Mouse (Mus musculus): ENCODE data around the gene Adcy6. TPM values are rescaled to one million over a fixed set of nuclear protein-coding genes. Genes with fewer than 3 reads are reported as not detected.

Adcy6 gene
- 9.0 and 9.5 TPM in 2 replicates for polyA plus RNA-seq (2015; fragmentation: Nextera tagmentation; extraction: Ambion mirVana)

GRCm38 (mm10) chr15:98609331-98610130 lies at the start of gene Adcy6:
Gene Adcy6 (minus strand): TSS chr15:98610076.
- TF ChIP-seq EP300 (optimal IDR thresholded peaks at IDR 0.05) = peak; percentile 62
- TF ChIP-seq CTCF (IDR thresholded peaks at IDR 0.05; ENCODE audit: low read depth) = no peak
- Histone ChIP-seq H3K27me3 (ENCODE audit: control insufficient read depth, insufficient read depth, low read length) (no peaks in the 10 kb centered on the region), H3K4me2 (replicated peaks; ENCODE audit: low read depth) (peak within 1 kb of the TSS; percentile 92), H3K4me3 (ENCODE audit: low read depth, low read length) (peak within 1 kb of the TSS; percentile 91), H3K27ac (replicated peaks) (peak within 1 kb of the TSS; percentile 97), H3K9ac (ENCODE audit: low read length) (peak within 1 kb of the TSS; percentile 92), H3K4me1 (replicated peaks; ENCODE audit: control insufficient read depth, insufficient read depth) (no peaks in the 10 kb centered on the region), H3K36me3 (ENCODE audit: control insufficient read depth, insufficient read depth, low read length) (no peaks in the 10 kb centered on the region), H3K9me3 (ENCODE audit: control insufficient read depth, low read length) (no peaks in the 10 kb centered on the region)
- under 1% methylated on average over 56 of the region's 75 CpGs for WGBS
- peak; percentile 93 for DNase-seq (ENCODE audit: low spot score)
- ATAC-seq (ENCODE audit: low FRiP score, low TSS enrichment) = peak; percentile 87

GRCm38 (mm10) chr15:98656982-98657751 lies 47.3 kb upstream of the Adcy6 start:
- H3K36me3 ChIP-seq (ENCODE audit: control insufficient read depth, insufficient read depth, low read length) = peaks cover 33% of the 10 kb centered on the region
- H3K9ac ChIP-seq (ENCODE audit: low read length) = no peak overlapping the region
- DNase-seq (ENCODE audit: low spot score) = no peak
- WGBS = 74% methylated on average over 15 of the region's 15 CpGs
- no peak for ATAC-seq (ENCODE audit: low FRiP score, low TSS enrichment)
- H3K9me3 ChIP-seq (ENCODE audit: control insufficient read depth, low read length) = no peaks in the 10 kb centered on the region
- H3K27ac ChIP-seq (replicated peaks) = no peak overlapping the region
- TF ChIP-seq EP300 (optimal IDR thresholded peaks at IDR 0.05) (no peak), CTCF (IDR thresholded peaks at IDR 0.05; ENCODE audit: low read depth) (peak; percentile 53)
- H3K4me1 ChIP-seq (replicated peaks; ENCODE audit: control insufficient read depth, insufficient read depth) = no peaks in the 10 kb centered on the region
- H3K4me3 ChIP-seq (ENCODE audit: low read depth, low read length) = no peak overlapping the region
- no peak overlapping the region for H3K4me2 ChIP-seq (replicated peaks; ENCODE audit: low read depth)
- no peaks in the 10 kb centered on the region for H3K27me3 ChIP-seq (ENCODE audit: control insufficient read depth, insufficient read depth, low read length)

DNA sequence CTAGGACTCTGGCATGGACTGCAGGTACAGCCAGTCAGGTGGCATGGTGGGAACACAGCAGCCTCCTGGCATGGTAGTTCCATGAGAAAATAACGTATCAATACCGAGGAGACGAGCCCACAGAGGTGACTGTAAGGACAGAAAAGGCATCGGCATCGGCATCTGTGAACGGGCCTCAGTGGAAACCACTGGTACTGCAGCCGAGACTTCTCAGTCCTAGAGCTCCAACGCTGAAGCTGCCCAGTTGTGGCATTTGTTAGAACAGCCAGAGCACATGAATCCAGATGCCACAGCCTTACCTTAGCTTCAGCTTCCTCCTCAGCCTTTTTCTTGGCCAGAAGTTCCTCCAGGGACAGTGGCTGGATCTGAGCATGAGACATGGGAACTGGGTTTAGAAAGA lies 42.3 kb upstream of the Adcy6 start:
- Histone ChIP-seq H3K9me3 (ENCODE audit: control insufficient read depth, low read length) (no peaks in the 10 kb centered on the region), H3K27me3 (ENCODE audit: control insufficient read depth, insufficient read depth, low read length) (no peaks in the 10 kb centered on the region), H3K4me1 (replicated peaks; ENCODE audit: control insufficient read depth, insufficient read depth) (no peaks in the 10 kb centered on the region), H3K9ac (ENCODE audit: low read length) (no peak overlapping the region), H3K4me2 (replicated peaks; ENCODE audit: low read depth) (no peak overlapping the region), H3K4me3 (ENCODE audit: low read depth, low read length) (no peak overlapping the region), H3K27ac (replicated peaks) (no peak overlapping the region), H3K36me3 (ENCODE audit: control insufficient read depth, insufficient read depth, low read length) (peaks cover 58% of the 10 kb centered on the region)
- DNase-seq (ENCODE audit: low spot score) (no peak), ATAC-seq (ENCODE audit: low FRiP score, low TSS enrichment) (no peak)
- TF ChIP-seq EP300 (optimal IDR thresholded peaks at IDR 0.05) = no peak
- no peak for TF ChIP-seq CTCF (IDR thresholded peaks at IDR 0.05; ENCODE audit: low read depth)
- WGBS = 94% methylated on average over 8 of the region's 8 CpGs

- Histone ChIP-seq H3K9ac (ENCODE audit: low read length) (no peak overlapping the region), H3K4me2 (replicated peaks; ENCODE audit: low read depth) (no peak overlapping the region), H3K27ac (replicated peaks) (no peak overlapping the region), H3K9me3 (ENCODE audit: control insufficient read depth, low read length) (no peaks in the 10 kb centered on the region), H3K4me3 (ENCODE audit: low read depth, low read length) (no peak overlapping the region), H3K27me3 (ENCODE audit: control insufficient read depth, insufficient read depth, low read length) (no peaks in the 10 kb centered on the region), H3K36me3 (ENCODE audit: control insufficient read depth, insufficient read depth, low read length) (peaks cover 58% of the 10 kb centered on the region), H3K4me1 (replicated peaks; ENCODE audit: control insufficient read depth, insufficient read depth) (no peaks in the 10 kb centered on the region)
- 95% methylated on average over 15 of the region's 15 CpGs for WGBS
- TF ChIP-seq EP300 (optimal IDR thresholded peaks at IDR 0.05) = no peak
- TF ChIP-seq CTCF (IDR thresholded peaks at IDR 0.05; ENCODE audit: low read depth) = no peak
- ATAC-seq (ENCODE audit: low FRiP score, low TSS enrichment) (no peak), DNase-seq (ENCODE audit: low spot score) (no peak)
These were observed 41.6 kb upstream of the Adcy6 start for GRCm38 (mm10) chr15:98651431-98651830.

GRCm38 (mm10) chr15:98648071-98648470 lies 38.2 kb upstream of the Adcy6 start:
- no peaks in the 10 kb centered on the region for H3K9me3 ChIP-seq (ENCODE audit: control insufficient read depth, low read length)
- no peak overlapping the region for H3K27ac ChIP-seq (replicated peaks)
- ATAC-seq (ENCODE audit: low FRiP score, low TSS enrichment) (no peak), DNase-seq (ENCODE audit: low spot score) (no peak)
- TF ChIP-seq EP300 (optimal IDR thresholded peaks at IDR 0.05) = no peak
- TF ChIP-seq CTCF (IDR thresholded peaks at IDR 0.05; ENCODE audit: low read depth) = no peak
- H3K27me3 ChIP-seq (ENCODE audit: control insufficient read depth, insufficient read depth, low read length) = no peaks in the 10 kb centered on the region
- no peak overlapping the region for H3K4me2 ChIP-seq (replicated peaks; ENCODE audit: low read depth)
- peaks cover 70% of the 10 kb centered on the region for H3K36me3 ChIP-seq (ENCODE audit: control insufficient read depth, insufficient read depth, low read length)
- no peak overlapping the region for H3K9ac ChIP-seq (ENCODE audit: low read length)
- no peaks in the 10 kb centered on the region for H3K4me1 ChIP-seq (replicated peaks; ENCODE audit: control insufficient read depth, insufficient read depth)
- no peak overlapping the region for H3K4me3 ChIP-seq (ENCODE audit: low read depth, low read length)
- 83% methylated on average over 3 of the region's 3 CpGs for WGBS

- Histone ChIP-seq H3K27me3 (ENCODE audit: control insufficient read depth, insufficient read depth, low read length) (no peaks in the 10 kb centered on the region), H3K36me3 (ENCODE audit: control insufficient read depth, insufficient read depth, low read length) (peaks cover 65% of the 10 kb centered on the region), H3K9me3 (ENCODE audit: control insufficient read depth, low read length) (no peaks in the 10 kb centered on the region), H3K9ac (ENCODE audit: low read length) (no peak overlapping the region), H3K27ac (replicated peaks) (no peak overlapping the region), H3K4me2 (replicated peaks; ENCODE audit: low read depth) (no peak overlapping the region), H3K4me1 (replicated peaks; ENCODE audit: control insufficient read depth, insufficient read depth) (no peaks in the 10 kb centered on the region), H3K4me3 (ENCODE audit: low read depth, low read length) (no peak overlapping the region)
- TF ChIP-seq EP300 (optimal IDR thresholded peaks at IDR 0.05) = no peak
- TF ChIP-seq CTCF (IDR thresholded peaks at IDR 0.05; ENCODE audit: low read depth) = no peak
- WGBS = 81% methylated on average over 10 of the region's 10 CpGs
- no peak for DNase-seq (ENCODE audit: low spot score)
- no peak for ATAC-seq (ENCODE audit: low FRiP score, low TSS enrichment)
These were observed 37.4 kb upstream of the Adcy6 start for GRCm38 (mm10) chr15:98647308-98647707.
